Mouse (Mus musculus) intestine, postnatal 0 days (tissue): Measurements from ENCODE around the gene Orai1. TPM values are rescaled to one million over a fixed set of nuclear protein-coding genes. Genes with fewer than 3 reads are reported as not detected.

Experiments
- ATAC-seq: fragments of 200-750 bp; cut with Nextera tagmentation; 2 replicates; pipeline ENCODE4 v1.8.0; 2017; ENCODE audit warnings: mild to moderate bottlenecking, moderate TSS enrichment, moderate library complexity
- H3K27ac ChIP-seq: fragments of 300-500 bp; sonication (generic); 2 replicates; pipeline ENCODE4 v1.5.1; 2014; ENCODE audit warnings: mild to moderate bottlenecking, low read depth, low read length, moderate library complexity
- H3K27me3 ChIP-seq: fragments of 300-500 bp; sonication (generic); replicated peaks from 2 replicates; pipeline ENCODE4 v1.6.1; 2014; ENCODE audit warnings: low read length, mixed read lengths; ENCODE audit not compliant: control insufficient read depth, insufficient read depth
- H3K36me3 ChIP-seq: fragments of 300-500 bp; sonication (generic); 2 replicates; pipeline ENCODE4 v1.6.1; 2014; ENCODE audit warnings: mild to moderate bottlenecking, moderate library complexity; ENCODE audit not compliant: control insufficient read depth, insufficient read depth
- H3K4me1 ChIP-seq: fragments of 300-500 bp; sonication (generic); replicated peaks from 2 replicates; pipeline ENCODE4 v1.6.1; 2014; ENCODE audit warnings: antibody characterized with exemption, low read length, mixed read lengths; ENCODE audit not compliant: control insufficient read depth, insufficient read depth
- H3K4me2 ChIP-seq: fragments of 300-500 bp; sonication (generic); replicated peaks from 2 replicates; pipeline ENCODE4 v1.6.1; 2014; ENCODE audit warnings: low read depth, mild to moderate bottlenecking, moderate library complexity
- H3K4me3 ChIP-seq: fragments of 300-500 bp; sonication (generic); 2 replicates; pipeline ENCODE4 v1.5.1; 2014; ENCODE audit warnings: low read depth, low read length
- H3K9ac ChIP-seq: fragments of 300-500 bp; sonication (generic); 2 replicates; pipeline ENCODE4 v1.6.1; 2014; ENCODE audit warnings: mild to moderate bottlenecking, low read depth, low read length
- H3K9me3 ChIP-seq: fragments of 300-500 bp; sonication (generic); 2 replicates; pipeline ENCODE4 v1.6.1; 2016; ENCODE audit warnings: mixed run types; ENCODE audit not compliant: control insufficient read depth
- CTCF ChIP-seq: sonication (generic); IDR thresholded peaks from 2 replicates; pipeline ENCODE4 v1.5.1; 2016; ENCODE audit warnings: low read depth, mild to moderate bottlenecking, control low read depth, antibody characterized with exemption, moderate library complexity
- WGBS: fragments of 180-500 bp; shearing (Covaris S2); extraction: QIAGEN DNeasy Blood & Tissue Kit; methylation state at CpG from one replicate; pipeline ENCODE4 v1.1.7; 2014; 5-methylcytosine and 5-hydroxymethylcytosine counted together
- polyA plus RNA-seq: library from polyadenylated mRNA; unstranded; fragments of >200 nt; fragmentation: Nextera tagmentation; extraction: Ambion mirVana; gene quantifications from 2 replicates; pipeline ENCODE4 v1.2.1, GENCODE M21; 2015

The Orai1 gene
- polyA plus RNA-seq, 1 experiment from 2014 or later, result 36.8 TPM

GRCm38 (mm10) chr5:123008877-123009493 lies 5.9 kb upstream of the Orai1 start:
- Histone ChIP-seq H3K4me2 (no peak overlapping the region), H3K27me3 (no peaks in the 10 kb centered on the region), H3K9me3 (no peaks in the 10 kb centered on the region), H3K27ac (no peak overlapping the region), H3K4me3 (no peak overlapping the region), H3K4me1 (no peaks in the 10 kb centered on the region), H3K36me3 (no peaks in the 10 kb centered on the region), H3K9ac (no peak overlapping the region)
- TF ChIP-seq CTCF, result no peak
- ATAC-seq, result no peak
- WGBS, result 64% methylated on average over 7 of the region's 7 CpGs

DNA sequence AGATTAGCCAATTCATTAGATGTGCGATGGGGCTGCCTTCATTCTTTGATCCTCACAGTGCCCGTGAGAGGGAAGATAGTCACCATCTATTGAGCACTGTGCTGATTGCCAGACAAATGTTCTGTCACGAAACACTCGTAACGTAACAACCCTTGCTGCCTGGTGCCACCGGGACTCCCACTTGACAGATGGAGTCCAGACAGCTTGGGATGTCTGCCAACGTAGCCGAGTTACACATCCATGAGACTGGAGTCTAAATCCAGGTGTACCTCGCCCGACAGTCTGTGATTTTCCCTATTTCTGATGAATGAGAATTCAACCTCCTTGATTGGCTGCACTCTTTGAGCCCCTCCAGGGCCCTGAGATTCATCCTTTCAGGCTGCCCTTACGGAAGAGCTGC lies 5.0 kb upstream of the Orai1 start:
- H3K9me3 ChIP-seq, result no peaks in the 10 kb centered on the region
- H3K4me2 ChIP-seq, result no peak overlapping the region
- TF ChIP-seq CTCF, result no peak
- no peak for ATAC-seq
- no peak overlapping the region for H3K9ac ChIP-seq
- no peak overlapping the region for H3K27ac ChIP-seq
- H3K4me1 ChIP-seq, result no peaks in the 10 kb centered on the region
- no peaks in the 10 kb centered on the region for H3K36me3 ChIP-seq
- no peak overlapping the region for H3K4me3 ChIP-seq
- no peaks in the 10 kb centered on the region for H3K27me3 ChIP-seq
- WGBS, result 47% methylated on average over 11 of the region's 11 CpGs

- Histone ChIP-seq H3K4me2 (no peak overlapping the region), H3K4me1 (no peaks in the 10 kb centered on the region), H3K9me3 (no peaks in the 10 kb centered on the region), H3K27me3 (no peaks in the 10 kb centered on the region), H3K9ac (no peak overlapping the region), H3K4me3 (no peak overlapping the region), H3K27ac (no peak overlapping the region), H3K36me3 (no peaks in the 10 kb centered on the region)
- WGBS, result 91% methylated on average over 6 of the region's 6 CpGs
- TF ChIP-seq CTCF, result peak; percentile 44
- ATAC-seq, result no peak
These were observed 4.1 kb upstream of the Orai1 start for GRCm38 (mm10) chr5:123010806-123011205.

DNA sequence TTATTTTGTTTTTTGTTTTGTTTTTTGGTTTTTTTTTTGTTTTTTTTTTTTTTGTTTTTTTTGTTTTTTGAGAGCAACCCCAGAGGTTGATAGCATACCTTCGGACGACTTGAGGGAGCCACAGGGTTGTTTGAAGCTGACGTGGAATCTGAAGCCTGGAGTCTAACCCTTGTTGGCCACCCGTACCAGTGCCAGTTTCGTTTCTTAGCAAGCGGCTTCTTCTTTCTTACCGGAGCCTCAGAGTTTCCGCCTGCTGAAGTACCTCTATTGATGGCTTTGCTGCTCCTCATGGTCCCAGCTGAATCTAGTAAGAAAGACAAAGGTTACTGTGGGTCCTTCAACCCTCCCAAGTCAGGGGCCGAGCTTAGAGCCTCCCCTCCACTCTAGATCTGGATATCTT lies 3.2 kb upstream of the Orai1 start:
- Histone ChIP-seq H3K4me3 (no peak overlapping the region), H3K9ac (no peak overlapping the region), H3K9me3 (no peaks in the 10 kb centered on the region), H3K27ac (no peak overlapping the region), H3K4me1 (no peaks in the 10 kb centered on the region), H3K4me2 (no peak overlapping the region), H3K36me3 (no peaks in the 10 kb centered on the region), H3K27me3 (no peaks in the 10 kb centered on the region)
- no peak for ATAC-seq
- 97% methylated on average over 9 of the region's 9 CpGs for WGBS
- TF ChIP-seq CTCF, result no peak

GRCm38 (mm10) chr5:123013599-123014315 lies 1.1 kb upstream of the Orai1 start:
- Histone ChIP-seq H3K36me3 (no peaks in the 10 kb centered on the region; the same call in 1 of the 2 replicates), H3K4me1 (0 out of 2 replicates have a peak, but pooled peaks cover 4% of the 10 kb centered on the region), H3K9ac (no peak overlapping the region), H3K27ac (peak overlapping the region; percentile 98; the same call in 1 of the 2 replicates), H3K4me2 (no peak overlapping the region), H3K27me3 (no peaks in the 10 kb centered on the region), H3K4me3 (no peak overlapping the region), H3K9me3 (no peaks in the 10 kb centered on the region)
- TF ChIP-seq CTCF, result peak; percentile 88
- no peak for ATAC-seq
- 51% methylated on average over 9 of the region's 9 CpGs for whole genome bisulfite sequencing

GRCm38 (mm10) chr5:123015915-123016314 lies 1.0 kb downstream of the Orai1 start:
- 12% methylated on average over 8 of the region's 8 CpGs for WGBS
- peak overlapping the region; percentile 78 for H3K4me3 ChIP-seq

More at GRCm38 (mm10) chr5:123015915-123016314, 1.0 kb downstream of the Orai1 start:
- TF ChIP-seq CTCF, result no peak
- no peak for ATAC-seq
- H3K9me3 ChIP-seq, result no peaks in the 10 kb centered on the region
- H3K27me3 ChIP-seq, result no peaks in the 10 kb centered on the region
- H3K4me2 ChIP-seq, result peak overlapping the region; percentile 67
- H3K27ac ChIP-seq, result peak overlapping the region; percentile 98
- H3K4me1 ChIP-seq, result 0 out of 2 replicates have a peak, but pooled peaks cover 4% of the 10 kb centered on the region
- peak overlapping the region; percentile 80; the same call in 1 of the 2 replicates for H3K9ac ChIP-seq
- peaks cover 5% of the 10 kb centered on the region; the same call in 1 of the 2 replicates for H3K36me3 ChIP-seq
